Mouse (Mus musculus): Measurements from ENCODE around the gene BC052040. TPM values are rescaled to one million over a fixed set of nuclear protein-coding genes. Genes with fewer than 3 reads are reported as not detected.

BC052040 gene
- polyA plus RNA-seq, 1 experiment from 2014 or later, result 15.7 TPM

- H3K9ac ChIP-seq (replicated peaks; ENCODE audit: low read length), result no peak overlapping the region
- H3K4me3 ChIP-seq (replicated peaks; ENCODE audit: low read depth, low read length), result no peak overlapping the region
- 85% methylated on average over 5 of the region's 5 CpGs for WGBS
- no peaks in the 10 kb centered on the region for H3K9me3 ChIP-seq (ENCODE audit: control insufficient read depth, low read length)
- 0 out of 2 replicates have a peak, but pooled peaks cover 5% of the 10 kb centered on the region for H3K36me3 ChIP-seq (ENCODE audit: control insufficient read depth, insufficient read depth, low read length)
- no peak overlapping the region for H3K4me2 ChIP-seq (ENCODE audit: low read length)
- ATAC-seq (ENCODE audit: low FRiP score, low TSS enrichment) (no peak), DNase-seq (no peak)
- no peak overlapping the region for H3K27ac ChIP-seq (replicated peaks; ENCODE audit: low read depth, low read length)
- H3K4me1 ChIP-seq (ENCODE audit: control insufficient read depth, insufficient read depth, low read length), result no peaks in the 10 kb centered on the region
- H3K27me3 ChIP-seq (ENCODE audit: control insufficient read depth, insufficient read depth, low read length), result no peaks in the 10 kb centered on the region
These were observed 192.8 kb downstream of the BC052040 start for GRCm38 (mm10) chr2:115774153-115774908.

GRCm38 (mm10) chr2:115775488-115776217 lies 194.1 kb downstream of the BC052040 start:
- ATAC-seq (ENCODE audit: low FRiP score, low TSS enrichment), result no peak
- Histone ChIP-seq H3K9me3 (ENCODE audit: control insufficient read depth, low read length) (no peaks in the 10 kb centered on the region), H3K4me2 (ENCODE audit: low read length) (no peak overlapping the region), H3K27me3 (ENCODE audit: control insufficient read depth, insufficient read depth, low read length) (no peaks in the 10 kb centered on the region), H3K36me3 (ENCODE audit: control insufficient read depth, insufficient read depth, low read length) (0 out of 2 replicates have a peak, but pooled peaks cover 5% of the 10 kb centered on the region), H3K27ac (replicated peaks; ENCODE audit: low read depth, low read length) (no peak overlapping the region), H3K9ac (replicated peaks; ENCODE audit: low read length) (no peak overlapping the region), H3K4me3 (replicated peaks; ENCODE audit: low read depth, low read length) (no peak overlapping the region), H3K4me1 (ENCODE audit: control insufficient read depth, insufficient read depth, low read length) (no peaks in the 10 kb centered on the region)
- WGBS, result 88% methylated on average over 8 of the region's 8 CpGs
- no peak for DNase-seq

- Histone ChIP-seq H3K4me1 (ENCODE audit: control insufficient read depth, insufficient read depth, low read length) (no peaks in the 10 kb centered on the region), H3K4me2 (ENCODE audit: low read length) (no peak overlapping the region), H3K9me3 (ENCODE audit: control insufficient read depth, low read length) (no peaks in the 10 kb centered on the region), H3K9ac (replicated peaks; ENCODE audit: low read length) (no peak overlapping the region), H3K4me3 (replicated peaks; ENCODE audit: low read depth, low read length) (no peak overlapping the region), H3K27me3 (ENCODE audit: control insufficient read depth, insufficient read depth, low read length) (no peaks in the 10 kb centered on the region), H3K36me3 (ENCODE audit: control insufficient read depth, insufficient read depth, low read length) (0 out of 2 replicates have a peak, but pooled peaks cover 5% of the 10 kb centered on the region), H3K27ac (replicated peaks; ENCODE audit: low read depth, low read length) (no peak overlapping the region)
- ATAC-seq (ENCODE audit: low FRiP score, low TSS enrichment), result no peak
- no peak for DNase-seq
- WGBS, result 92% methylated on average over 17 of the region's 17 CpGs
These were observed 195.7 kb downstream of the BC052040 start for GRCm38 (mm10) chr2:115776924-115777860.

GRCm38 (mm10) chr2:115780546-115781011 lies 199.1 kb downstream of the BC052040 start:
- H3K4me3 ChIP-seq (replicated peaks; ENCODE audit: low read depth, low read length), result no peak overlapping the region
- H3K36me3 ChIP-seq (ENCODE audit: control insufficient read depth, insufficient read depth, low read length), result 0 out of 2 replicates have a peak, but pooled peaks cover 5% of the 10 kb centered on the region
- ATAC-seq (ENCODE audit: low FRiP score, low TSS enrichment), result no peak
- no peak overlapping the region for H3K27ac ChIP-seq (replicated peaks; ENCODE audit: low read depth, low read length)
- H3K4me2 ChIP-seq (ENCODE audit: low read length), result no peak overlapping the region
- H3K9ac ChIP-seq (replicated peaks; ENCODE audit: low read length), result no peak overlapping the region
- no peaks in the 10 kb centered on the region for H3K9me3 ChIP-seq (ENCODE audit: control insufficient read depth, low read length)
- no peaks in the 10 kb centered on the region for H3K4me1 ChIP-seq (ENCODE audit: control insufficient read depth, insufficient read depth, low read length)
- no peaks in the 10 kb centered on the region for H3K27me3 ChIP-seq (ENCODE audit: control insufficient read depth, insufficient read depth, low read length)
- 83% methylated on average over 5 of the region's 5 CpGs for WGBS
- no peak for DNase-seq

GRCm38 (mm10) chr2:115785687-115786086 lies 204.2 kb downstream of the BC052040 start:
- H3K36me3 ChIP-seq (ENCODE audit: control insufficient read depth, insufficient read depth, low read length), result no peaks in the 10 kb centered on the region
- ATAC-seq (ENCODE audit: low FRiP score, low TSS enrichment) (no peak), DNase-seq (no peak)
- no peak overlapping the region for H3K4me2 ChIP-seq (ENCODE audit: low read length)
- H3K27me3 ChIP-seq (ENCODE audit: control insufficient read depth, insufficient read depth, low read length), result no peaks in the 10 kb centered on the region
- H3K4me1 ChIP-seq (ENCODE audit: control insufficient read depth, insufficient read depth, low read length), result no peaks in the 10 kb centered on the region
- no peak overlapping the region for H3K4me3 ChIP-seq (replicated peaks; ENCODE audit: low read depth, low read length)
- no peak overlapping the region for H3K9ac ChIP-seq (replicated peaks; ENCODE audit: low read length)
- no peak overlapping the region for H3K27ac ChIP-seq (replicated peaks; ENCODE audit: low read depth, low read length)
- no peaks in the 10 kb centered on the region for H3K9me3 ChIP-seq (ENCODE audit: control insufficient read depth, low read length)
- 47% methylated on average over 6 of the region's 6 CpGs for WGBS

- 86% methylated on average over 6 of the region's 6 CpGs for WGBS
- no peak overlapping the region for H3K9ac ChIP-seq (replicated peaks; ENCODE audit: low read length)
- H3K4me1 ChIP-seq (ENCODE audit: control insufficient read depth, insufficient read depth, low read length), result no peaks in the 10 kb centered on the region
- no peaks in the 10 kb centered on the region for H3K36me3 ChIP-seq (ENCODE audit: control insufficient read depth, insufficient read depth, low read length)
- no peak overlapping the region for H3K4me2 ChIP-seq (ENCODE audit: low read length)
- H3K27ac ChIP-seq (replicated peaks; ENCODE audit: low read depth, low read length), result no peak overlapping the region
- no peaks in the 10 kb centered on the region for H3K9me3 ChIP-seq (ENCODE audit: control insufficient read depth, low read length)
- no peaks in the 10 kb centered on the region for H3K27me3 ChIP-seq (ENCODE audit: control insufficient read depth, insufficient read depth, low read length)
- ATAC-seq (ENCODE audit: low FRiP score, low TSS enrichment) (no peak), DNase-seq (no peak)
- H3K4me3 ChIP-seq (replicated peaks; ENCODE audit: low read depth, low read length), result no peak overlapping the region
These were observed 217.3 kb downstream of the BC052040 start for GRCm38 (mm10) chr2:115798839-115799238.

GRCm38 (mm10) chr2:115808376-115808775 lies 226.9 kb downstream of the BC052040 start:
- Histone ChIP-seq H3K27me3 (ENCODE audit: control insufficient read depth, insufficient read depth, low read length) (no peaks in the 10 kb centered on the region), H3K9me3 (ENCODE audit: control insufficient read depth, low read length) (no peaks in the 10 kb centered on the region), H3K36me3 (ENCODE audit: control insufficient read depth, insufficient read depth, low read length) (no peaks in the 10 kb centered on the region), H3K4me2 (ENCODE audit: low read length) (no peak overlapping the region), H3K4me3 (replicated peaks; ENCODE audit: low read depth, low read length) (no peak overlapping the region), H3K4me1 (ENCODE audit: control insufficient read depth, insufficient read depth, low read length) (peaks cover 3% of the 10 kb centered on the region; the same call in 1 of the 2 replicates), H3K27ac (replicated peaks; ENCODE audit: low read depth, low read length) (no peak overlapping the region), H3K9ac (replicated peaks; ENCODE audit: low read length) (no peak overlapping the region)
- ATAC-seq (ENCODE audit: low FRiP score, low TSS enrichment) (no peak), DNase-seq (no peak)
- WGBS, result 66% methylated on average over 4 of the region's 4 CpGs

GRCm38 (mm10) chr2:115813316-115813715 lies 231.8 kb downstream of the BC052040 start:
- no peak overlapping the region for H3K4me3 ChIP-seq (replicated peaks; ENCODE audit: low read depth, low read length)
- H3K27ac ChIP-seq (replicated peaks; ENCODE audit: low read depth, low read length), result no peak overlapping the region
- ATAC-seq (ENCODE audit: low FRiP score, low TSS enrichment) (no peak), DNase-seq (peak; percentile 15)
- no peak overlapping the region for H3K4me2 ChIP-seq (ENCODE audit: low read length)
- H3K9ac ChIP-seq (replicated peaks; ENCODE audit: low read length), result no peak overlapping the region
- no peaks in the 10 kb centered on the region for H3K27me3 ChIP-seq (ENCODE audit: control insufficient read depth, insufficient read depth, low read length)
- H3K4me1 ChIP-seq (ENCODE audit: control insufficient read depth, insufficient read depth, low read length), result peaks cover 3% of the 10 kb centered on the region; the same call in 1 of the 2 replicates
- no peaks in the 10 kb centered on the region for H3K9me3 ChIP-seq (ENCODE audit: control insufficient read depth, low read length)
- WGBS, result 60% methylated on average over 11 of the region's 11 CpGs
- no peaks in the 10 kb centered on the region for H3K36me3 ChIP-seq (ENCODE audit: control insufficient read depth, insufficient read depth, low read length)

Data from midbrain, embryonic 14.5 days (tissue).